In genomic region chr1:86503906-86504696, GRCm38 (mm10) we compare ENCODE assay signal across 8 mouse cellular contexts. TPM values are rescaled to one million over a fixed set of nuclear protein-coding genes. Genes with fewer than 3 reads are reported as not detected.
DNase-seq lines count a peak whose midpoint lies in the region; ATAC-seq lines count a peak whose summit lies in the region.

No protein-coding gene starts in this region.

- DNase-seq in adrenal gland, adult 18-20 months (ENCODE audit: low spot score in 2 of 2): peak; percentile 88 to 92
- DNase-seq in embryo, embryonic 9.5 days (ENCODE audit: extremely low spot score): peak; percentile 97
- peak; percentile 94 to 98 for DNase-seq in gastrocnemius, postnatal 4 days (ENCODE audit: low spot score in 2 of 2)
- DNase-seq in left cerebral cortex, postnatal 36 days (ENCODE audit: low spot score in 2 of 2): peak; percentile 93 to 95
- peak; percentile 98 for DNase-seq in midbrain, embryonic 10.5 days (ENCODE audit: low spot score)
- DNase-seq in right cerebral cortex, postnatal 4 days: peak; percentile 90
- peak; percentile 96 for DNase-seq in yolk sac, embryonic 10.5 days (ENCODE audit: low spot score)

- peak overlapping the region; percentile 88 for H3K4me2 ChIP-seq in intestine, embryonic 16.5 days (ENCODE audit: low read depth, low read length)

- peak overlapping the region; percentile 75 for H3K9ac ChIP-seq in intestine, embryonic 16.5 days (ENCODE audit: low read depth, low read length)

- intact Hi-C loops in left cerebral cortex, postnatal 36 days (cut with DNase I): loop anchor here (1.0 kb wide), 1 partner anchor 22 kb away; the partner anchor contains the start of gene Ptma

- ATAC-seq in intestine, embryonic 16.5 days: peak; percentile 86

- H3K9me3 ChIP-seq in intestine, embryonic 16.5 days (ENCODE audit: control insufficient read depth, low read length): no peaks in the 10 kb centered on the region
- H3K9me3 ChIP-seq in midbrain, embryonic 10.5 days (replicated peaks): no peaks in the 10 kb centered on the region

- WGBS in intestine, embryonic 16.5 days: under 1% methylated on average over 64 of the region's 64 CpGs
- WGBS in midbrain, embryonic 10.5 days: under 1% methylated on average over 64 of the region's 64 CpGs

- no peaks in the 10 kb centered on the region for H3K36me3 ChIP-seq in intestine, embryonic 16.5 days (ENCODE audit: control insufficient read depth, insufficient read depth, low read length)
- no peaks in the 10 kb centered on the region for H3K36me3 ChIP-seq in midbrain, embryonic 10.5 days

- H3K27me3 ChIP-seq in intestine, embryonic 16.5 days (replicated peaks; ENCODE audit: control insufficient read depth, insufficient read depth, low read length): no peaks in the 10 kb centered on the region
- no peaks in the 10 kb centered on the region for H3K27me3 ChIP-seq in midbrain, embryonic 10.5 days (ENCODE audit: low read depth, poor library complexity, severe bottlenecking)

- H3K27ac ChIP-seq in intestine, embryonic 16.5 days (ENCODE audit: low read length): peak overlapping the region; percentile 99
- H3K27ac ChIP-seq in midbrain, embryonic 10.5 days (replicated peaks): peak overlapping the region; percentile 98

- H3K4me1 ChIP-seq in intestine, embryonic 16.5 days (ENCODE audit: control insufficient read depth, insufficient read depth, low read length): peaks cover 48% of the 10 kb centered on the region
- peaks cover 75% of the 10 kb centered on the region for H3K4me1 ChIP-seq in midbrain, embryonic 10.5 days

- H3K4me3 ChIP-seq in intestine, embryonic 16.5 days (ENCODE audit: low read length): peak overlapping the region; percentile 46
- H3K4me3 ChIP-seq in midbrain, embryonic 10.5 days: peak overlapping the region; percentile 58

RNA-seq across cellular contexts. Expression of gene Ptma, which starts 22.4 kb away (rescaled TPM):
- 100 to 1,000 TPM; 463 to 486 TPM for total RNA-seq in adrenal gland, adult 18-20 months (2021)
- 100 to 1,000 TPM; 655 to 661 TPM for total RNA-seq in gastrocnemius, postnatal 4 days (2021)
- polyA plus RNA-seq in intestine, embryonic 16.5 days (2015; fragmentation: Nextera tagmentation; extraction: Ambion mirVana): 1,684 and 1,813 TPM in 2 replicates
- 100 to 1,000 TPM; 384 TPM for total RNA-seq in left cerebral cortex, postnatal 36 days (2021)
- polyA plus RNA-seq in midbrain, embryonic 10.5 days (2016; fragmentation: Nextera tagmentation; extraction: Ambion mirVana): 2,732 and 2,904 TPM in 2 replicates

Comparison
In these comparisons a context has a peak if more than half of its experiments do, and no peak if none do; other contexts are left out.
1. Peak in every context shown above with its lines: DNase-seq, ATAC-seq, H3K4me3 ChIP-seq and H3K27ac ChIP-seq.